Mouse (Mus musculus) fibroblast of lung, adult 2 months (primary cell): ENCODE data around the gene Ltbp3.

ENCODE experiments used
- DNase-seq: peaks from one replicate; pipeline ENCODE4 v3.0.0-alpha.2; 2011; ENCODE audit warnings: low read depth

Gene Ltbp3

DNA sequence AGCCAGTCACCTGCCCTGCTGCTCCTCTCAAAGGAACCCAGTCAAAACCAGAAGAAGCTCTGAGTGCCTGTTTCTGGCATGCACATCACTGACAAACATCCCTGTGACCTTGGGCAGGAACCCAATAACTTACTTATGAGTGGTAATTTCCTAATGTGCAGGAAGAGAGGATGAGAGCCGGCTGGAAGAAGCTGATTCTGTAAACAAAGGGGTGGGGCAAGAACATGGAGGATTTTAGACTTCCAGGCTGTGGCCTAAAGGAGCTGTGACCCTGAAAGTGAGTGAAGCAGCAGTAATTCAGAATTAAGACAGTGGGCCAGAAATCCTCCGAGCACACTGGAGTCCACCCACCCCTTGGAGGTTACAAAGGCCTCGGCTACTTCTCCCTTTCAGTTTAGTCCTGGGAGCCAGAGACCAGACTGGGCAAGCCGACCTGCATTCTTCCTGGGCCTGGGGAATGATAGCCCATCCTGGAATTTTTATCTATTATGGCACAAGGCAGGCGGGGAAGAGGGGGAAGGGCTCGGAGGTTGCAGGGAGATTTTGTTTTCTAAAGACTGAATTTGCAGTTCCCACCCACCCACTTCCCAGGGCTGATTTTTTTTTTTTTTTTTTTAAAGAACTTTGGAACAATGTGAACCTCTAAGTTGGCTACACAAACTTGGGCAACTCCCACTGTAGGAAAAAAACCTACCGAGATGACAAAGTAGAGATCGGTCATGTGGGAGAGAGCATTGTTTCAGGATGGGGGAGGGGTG, 65.5 kb downstream of the Ltbp3 start:
- DNase-seq = no peak

DNA sequence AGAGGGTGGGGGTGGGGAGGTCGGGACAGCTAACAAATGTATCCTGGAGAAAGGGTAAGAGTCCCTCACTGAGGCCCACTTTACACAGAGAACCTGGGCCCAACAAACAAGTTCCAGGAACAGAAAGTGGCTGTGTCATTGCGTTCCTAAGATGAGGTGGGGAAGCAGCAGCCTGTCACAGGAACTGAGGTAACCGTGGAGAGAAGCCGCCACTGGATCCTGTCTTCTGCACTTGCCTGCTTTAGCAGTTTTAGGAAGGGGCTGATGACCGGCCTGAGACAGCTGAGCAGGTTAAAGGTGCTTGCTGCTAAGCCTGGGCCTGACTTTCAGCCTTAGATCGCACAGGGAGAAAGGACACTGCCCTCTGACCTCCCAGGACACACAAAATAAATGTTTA, 66.1 kb downstream of the Ltbp3 start:
- no peak for DNase-seq

DNA sequence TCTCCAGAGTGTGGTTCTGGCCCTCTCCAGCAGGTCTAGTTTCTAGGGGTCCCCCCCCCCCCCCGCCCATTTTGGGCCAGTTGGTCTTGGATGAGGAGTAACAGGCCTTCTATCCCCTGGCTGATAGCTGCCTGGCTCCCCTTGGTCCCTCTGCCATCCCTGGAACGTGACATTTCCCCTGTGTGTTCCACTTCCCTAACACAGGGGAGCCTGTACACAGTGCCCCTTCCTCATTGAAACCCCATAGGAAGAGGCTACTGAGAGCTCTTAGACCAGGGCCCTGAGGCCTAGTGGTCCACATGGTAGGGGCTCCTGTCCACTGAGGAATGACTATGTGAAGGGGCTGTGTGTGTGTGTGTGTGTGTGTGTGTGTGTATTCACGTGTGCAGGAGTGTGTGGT, 67.0 kb downstream of the Ltbp3 start:
- no peak for DNase-seq
